Mouse (Mus musculus): ENCODE results near the gene Supv3l1. TPM values are rescaled to one million over a fixed set of nuclear protein-coding genes. Genes with fewer than 3 reads are reported as not detected.

Gene Supv3l1
- polyA plus RNA-seq, 3 experiments from 2014 or later = 5.9 to 15.5 (median 10.5) TPM

- no peak for ATAC-seq
Measured at GRCm38 (mm10) chr10:62412906-62413605, 36.5 kb downstream of the Supv3l1 start.

GRCm38 (mm10) chr10:62411431-62412410 is 37.8 kb downstream of the Supv3l1 start:
- ATAC-seq = no peak

GRCm38 (mm10) chr10:62410943-62411342 is 38.6 kb downstream of the Supv3l1 start:
- peak; percentile 79 for ATAC-seq

- ATAC-seq = no peak
Measured at GRCm38 (mm10) chr10:62404901-62405300, 44.6 kb downstream of the Supv3l1 start.

GRCm38 (mm10) chr10:62401641-62402111 is 47.9 kb downstream of the Supv3l1 start:
- no peak for ATAC-seq

- ATAC-seq = no peak
Measured at GRCm38 (mm10) chr10:62383011-62383410, 66.5 kb downstream of the Supv3l1 start.

- no peak for ATAC-seq
Measured at GRCm38 (mm10) chr10:62380936-62381335, 68.6 kb downstream of the Supv3l1 start.

GRCm38 (mm10) chr10:62379808-62380207 is 69.7 kb downstream of the Supv3l1 start, which contains the start of gene Hk1:
TSS of gene Hk1 (minus strand) at chr10:62379908.
- ATAC-seq = no peak

Other genes with a start within 250 kb of the Supv3l1 start
- gene Tspan15, start 218.5 kb downstream of the Supv3l1 start, polyA plus RNA-seq (2017; shearing (Covaris generic)) = not detected
- gene Tacr2, start 197.3 kb downstream of the Supv3l1 start, polyA plus RNA-seq (2017; shearing (Covaris generic)) = not detected
- 100 to 1,000 TPM in 1 of 3 experiments, 10 to 100 TPM in 2; 64.3 to 101 (median 74.8) TPM for gene Hk1, start 69.8 kb downstream of the Supv3l1 start, polyA plus RNA-seq (2017; shearing (Covaris generic))
- not detected for gene Hkdc1, start 27.2 kb downstream of the Supv3l1 start, polyA plus RNA-seq (2017; shearing (Covaris generic))
- gene 4930507D05Rik, start 249 bp downstream of the Supv3l1 start, polyA plus RNA-seq (2017; shearing (Covaris generic)) = not detected
- 10 to 100 TPM; 62.7 to 69.9 (median 69.4) TPM for gene Vps26a, start 37.1 kb upstream of the Supv3l1 start, polyA plus RNA-seq (2017; shearing (Covaris generic))
- 1,000 to 10,000 TPM; 1,485 to 2,247 (median 1,910) TPM for gene Srgn, start 77.7 kb upstream of the Supv3l1 start, polyA plus RNA-seq (2017; shearing (Covaris generic))
- gene Kif1bp, start 128.7 kb upstream of the Supv3l1 start, polyA plus RNA-seq (2017; shearing (Covaris generic)) = 1 to 10 TPM; 4.1 to 8.7 (median 5.0) TPM
- 10 to 100 TPM; 51.4 to 60.7 (median 54.9) TPM for gene Ddx21, start 152.5 kb upstream of the Supv3l1 start, polyA plus RNA-seq (2017; shearing (Covaris generic))
- gene Ddx50, start 201.5 kb upstream of the Supv3l1 start, polyA plus RNA-seq (2017; shearing (Covaris generic)) = 100 to 1,000 TPM in 2 of 3 experiments, 10 to 100 TPM in 1; 94.3 to 115 (median 103) TPM